Mouse (Mus musculus): Measurements from ENCODE around the gene B4galnt2. TPM values are rescaled to one million over a fixed set of nuclear protein-coding genes. Genes with fewer than 3 reads are reported as not detected.
"Not testable (repeated sequence)": the region's sequence is repeated elsewhere in the genome, so short reads cannot be mapped to it uniquely, and the experiment has no call there.

The B4galnt2 gene
- polyA plus RNA-seq, 2 experiments from 2014 or later, result 0.25 TPM; not detected in 1

GRCm38 (mm10) chr11:95896446-95897179 is 18.1 kb downstream of the B4galnt2 start:
- ATAC-seq, result peak; percentile 57

GRCm38 (mm10) chr11:95890462-95891051 is 24.1 kb downstream of the B4galnt2 start:
- ATAC-seq, result no peak

- ATAC-seq, result not testable (repeated sequence)
These were observed 34.8 kb downstream of the B4galnt2 start for GRCm38 (mm10) chr11:95879861-95880260.

- ATAC-seq, result no peak
These were observed 38.4 kb downstream of the B4galnt2 start for GRCm38 (mm10) chr11:95876296-95876695.

GRCm38 (mm10) chr11:95875804-95876203 is 38.9 kb downstream of the B4galnt2 start:
- ATAC-seq, result no peak

GRCm38 (mm10) chr11:95869918-95870470 is 44.7 kb downstream of the B4galnt2 start:
- no peak for ATAC-seq

- ATAC-seq, result no peak
These were observed 45.2 kb downstream of the B4galnt2 start for GRCm38 (mm10) chr11:95869442-95869841.

- ATAC-seq, result no peak
These were observed 53.3 kb downstream of the B4galnt2 start for GRCm38 (mm10) chr11:95861397-95861796.

- no peak for ATAC-seq
These were observed 54.6 kb downstream of the B4galnt2 start for GRCm38 (mm10) chr11:95860071-95860490.

- ATAC-seq, result peak; percentile 17
These were observed 55.2 kb downstream of the B4galnt2 start for GRCm38 (mm10) chr11:95859468-95859855.

GRCm38 (mm10) chr11:95858528-95859467 is 55.9 kb downstream of the B4galnt2 start:
- peak; percentile 97 for ATAC-seq

GRCm38 (mm10) chr11:95857716-95858527 is 56.8 kb downstream of the B4galnt2 start:
- no peak for ATAC-seq

- ATAC-seq, result no peak
These were observed 57.4 kb downstream of the B4galnt2 start for GRCm38 (mm10) chr11:95857306-95857705.

- ATAC-seq, result no peak
These were observed 61.0 kb downstream of the B4galnt2 start for GRCm38 (mm10) chr11:95853684-95854083.

GRCm38 (mm10) chr11:95850898-95851297 is 63.8 kb downstream of the B4galnt2 start:
- no peak for ATAC-seq

GRCm38 (mm10) chr11:95844935-95845334 is 69.8 kb downstream of the B4galnt2 start:
- ATAC-seq, result no peak

GRCm38 (mm10) chr11:95843421-95843950 is 71.2 kb downstream of the B4galnt2 start:
- no peak for ATAC-seq

GRCm38 (mm10) chr11:95842953-95843352 is 71.7 kb downstream of the B4galnt2 start:
- ATAC-seq, result no peak

- peak; percentile 93 for ATAC-seq
These were observed 72.5 kb downstream of the B4galnt2 start, which contains the start of gene Abi3 for GRCm38 (mm10) chr11:95842074-95842681. Gene Abi3, minus strand, starts transcription at chr11:95842476.

- no peak for ATAC-seq
These were observed 73.2 kb downstream of the B4galnt2 start for GRCm38 (mm10) chr11:95841498-95841830.
